Mouse (Mus musculus): ENCODE measurements around the gene Kdm7a. TPM values are rescaled to one million over a fixed set of nuclear protein-coding genes. Genes with fewer than 3 reads are reported as not detected.

Gene Kdm7a
- polyA plus RNA-seq, 1 experiment from 2014 or later: 3.9 TPM

- H3K9me3 ChIP-seq (replicated peaks; ENCODE audit: low read length): no peaks in the 10 kb centered on the region
Observed at GRCm38 (mm10) chr6:39203236-39203635, 3.4 kb downstream of the Kdm7a start.

GRCm38 (mm10) chr6:39193006-39193405 is 13.6 kb downstream of the Kdm7a start:
- Histone ChIP-seq H3K27me3 (ENCODE audit: insufficient read depth, low read length) (no peaks in the 10 kb centered on the region), H3K4me2 (ENCODE audit: low read length) (no peak overlapping the region), H3K27ac (no peak overlapping the region), H3K36me3 (ENCODE audit: insufficient read depth, low read length) (no peaks in the 10 kb centered on the region), H3K4me3 (replicated peaks; ENCODE audit: low read depth, low read length) (no peak overlapping the region), H3K9me3 (replicated peaks; ENCODE audit: low read length) (no peaks in the 10 kb centered on the region), H3K9ac (ENCODE audit: low read depth, low read length) (no peak overlapping the region), H3K4me1 (replicated peaks; ENCODE audit: insufficient read depth, low read length) (no peaks in the 10 kb centered on the region)
- TF ChIP-seq CTCF (IDR thresholded peaks at IDR 0.05; ENCODE audit: low read depth): no peak
- no peak for DNase-seq (ENCODE audit: low spot score)
- no peak for ATAC-seq (replicated peaks; ENCODE audit: low FRiP score, low read depth)
- 83% methylated on average over 5 of the region's 5 CpGs for WGBS

More at GRCm38 (mm10) chr6:39203236-39203635, 3.4 kb downstream of the Kdm7a start:
- Histone ChIP-seq H3K4me1 (replicated peaks; ENCODE audit: insufficient read depth, low read length) (no peaks in the 10 kb centered on the region), H3K4me3 (replicated peaks; ENCODE audit: low read depth, low read length) (no peak overlapping the region), H3K4me2 (ENCODE audit: low read length) (no peak overlapping the region), H3K27ac (no peak overlapping the region), H3K9ac (ENCODE audit: low read depth, low read length) (no peak overlapping the region), H3K27me3 (ENCODE audit: insufficient read depth, low read length) (no peaks in the 10 kb centered on the region), H3K36me3 (ENCODE audit: insufficient read depth, low read length) (no peaks in the 10 kb centered on the region)
- DNase-seq (ENCODE audit: low spot score): peak; percentile 2
- no peak for TF ChIP-seq CTCF (IDR thresholded peaks at IDR 0.05; ENCODE audit: low read depth)
- ATAC-seq (replicated peaks; ENCODE audit: low FRiP score, low read depth): no peak
- WGBS: 91% methylated on average over 4 of the region's 4 CpGs

- no peaks in the 10 kb centered on the region for H3K4me1 ChIP-seq (replicated peaks; ENCODE audit: insufficient read depth, low read length)
- no peak for TF ChIP-seq CTCF (IDR thresholded peaks at IDR 0.05; ENCODE audit: low read depth)
- H3K36me3 ChIP-seq (ENCODE audit: insufficient read depth, low read length): no peaks in the 10 kb centered on the region
- 73% methylated on average over 2 of the region's 2 CpGs for whole genome bisulfite sequencing
- DNase-seq (ENCODE audit: low spot score): no peak
- ATAC-seq (replicated peaks; ENCODE audit: low FRiP score, low read depth): no peak
- H3K27me3 ChIP-seq (ENCODE audit: insufficient read depth, low read length): no peaks in the 10 kb centered on the region
- H3K9ac ChIP-seq (ENCODE audit: low read depth, low read length): no peak overlapping the region
- H3K4me2 ChIP-seq (ENCODE audit: low read length): no peak overlapping the region
- H3K4me3 ChIP-seq (replicated peaks; ENCODE audit: low read depth, low read length): no peak overlapping the region
- no peaks in the 10 kb centered on the region for H3K9me3 ChIP-seq (replicated peaks; ENCODE audit: low read length)
- H3K27ac ChIP-seq: no peak overlapping the region
Observed at GRCm38 (mm10) chr6:39191518-39191917, 15.1 kb downstream of the Kdm7a start.

GRCm38 (mm10) chr6:39187227-39187626 is 19.4 kb downstream of the Kdm7a start:
- Histone ChIP-seq H3K27ac (no peak overlapping the region), H3K27me3 (ENCODE audit: insufficient read depth, low read length) (no peaks in the 10 kb centered on the region), H3K4me3 (replicated peaks; ENCODE audit: low read depth, low read length) (no peak overlapping the region), H3K9me3 (replicated peaks; ENCODE audit: low read length) (no peaks in the 10 kb centered on the region), H3K4me1 (replicated peaks; ENCODE audit: insufficient read depth, low read length) (no peaks in the 10 kb centered on the region), H3K9ac (ENCODE audit: low read depth, low read length) (no peak overlapping the region), H3K36me3 (ENCODE audit: insufficient read depth, low read length) (no peaks in the 10 kb centered on the region), H3K4me2 (ENCODE audit: low read length) (no peak overlapping the region)
- TF ChIP-seq CTCF (IDR thresholded peaks at IDR 0.05; ENCODE audit: low read depth): peak; percentile 59
- 17% methylated on average over 2 of the region's 2 CpGs for WGBS
- DNase-seq (ENCODE audit: low spot score) (peak; percentile 49), ATAC-seq (replicated peaks; ENCODE audit: low FRiP score, low read depth) (no peak)

- Histone ChIP-seq H3K36me3 (ENCODE audit: insufficient read depth, low read length) (0 out of 2 replicates have a peak, but pooled peaks cover 16% of the 10 kb centered on the region), H3K4me2 (ENCODE audit: low read length) (no peak overlapping the region), H3K4me3 (replicated peaks; ENCODE audit: low read depth, low read length) (no peak overlapping the region), H3K4me1 (replicated peaks; ENCODE audit: insufficient read depth, low read length) (no peaks in the 10 kb centered on the region), H3K9ac (ENCODE audit: low read depth, low read length) (no peak overlapping the region), H3K9me3 (replicated peaks; ENCODE audit: low read length) (no peaks in the 10 kb centered on the region), H3K27ac (no peak overlapping the region), H3K27me3 (ENCODE audit: insufficient read depth, low read length) (no peaks in the 10 kb centered on the region)
- DNase-seq (ENCODE audit: low spot score) (no peak), ATAC-seq (replicated peaks; ENCODE audit: low FRiP score, low read depth) (no peak)
- WGBS: 67% methylated on average over 1 of the region's 1 CpGs
- no peak for TF ChIP-seq CTCF (IDR thresholded peaks at IDR 0.05; ENCODE audit: low read depth)
Observed at GRCm38 (mm10) chr6:39169089-39169488, 37.5 kb downstream of the Kdm7a start.

GRCm38 (mm10) chr6:39164891-39165290 is 41.7 kb downstream of the Kdm7a start:
- H3K27me3 ChIP-seq (ENCODE audit: insufficient read depth, low read length): no peaks in the 10 kb centered on the region
- no peak overlapping the region for H3K4me3 ChIP-seq (replicated peaks; ENCODE audit: low read depth, low read length)
- no peaks in the 10 kb centered on the region for H3K4me1 ChIP-seq (replicated peaks; ENCODE audit: insufficient read depth, low read length)
- 96% methylated on average over 1 of the region's 1 CpGs for WGBS
- no peak overlapping the region for H3K4me2 ChIP-seq (ENCODE audit: low read length)
- DNase-seq (ENCODE audit: low spot score) (no peak), ATAC-seq (replicated peaks; ENCODE audit: low FRiP score, low read depth) (no peak)
- H3K9ac ChIP-seq (ENCODE audit: low read depth, low read length): no peak overlapping the region
- 0 out of 2 replicates have a peak, but pooled peaks cover 9% of the 10 kb centered on the region for H3K36me3 ChIP-seq (ENCODE audit: insufficient read depth, low read length)
- no peak overlapping the region for H3K27ac ChIP-seq
- no peaks in the 10 kb centered on the region for H3K9me3 ChIP-seq (replicated peaks; ENCODE audit: low read length)
- TF ChIP-seq CTCF (IDR thresholded peaks at IDR 0.05; ENCODE audit: low read depth): no peak

GRCm38 (mm10) chr6:39161975-39162374 is 44.6 kb downstream of the Kdm7a start:
- no peaks in the 10 kb centered on the region for H3K9me3 ChIP-seq (replicated peaks; ENCODE audit: low read length)
- H3K27ac ChIP-seq: no peak overlapping the region
- 95% methylated on average over 6 of the region's 6 CpGs for WGBS
- 0 out of 2 replicates have a peak, but pooled peaks cover 9% of the 10 kb centered on the region for H3K36me3 ChIP-seq (ENCODE audit: insufficient read depth, low read length)
- no peak for ATAC-seq (replicated peaks; ENCODE audit: low FRiP score, low read depth)
- DNase-seq (ENCODE audit: low spot score): no peak
- no peak overlapping the region for H3K4me2 ChIP-seq (ENCODE audit: low read length)
- no peaks in the 10 kb centered on the region for H3K27me3 ChIP-seq (ENCODE audit: insufficient read depth, low read length)
- TF ChIP-seq CTCF (IDR thresholded peaks at IDR 0.05; ENCODE audit: low read depth): no peak
- no peak overlapping the region for H3K4me3 ChIP-seq (replicated peaks; ENCODE audit: low read depth, low read length)
- no peaks in the 10 kb centered on the region for H3K4me1 ChIP-seq (replicated peaks; ENCODE audit: insufficient read depth, low read length)
- H3K9ac ChIP-seq (ENCODE audit: low read depth, low read length): no peak overlapping the region
